Mouse (Mus musculus) neural tube, embryonic 11.5 days (tissue): ENCODE data around the gene Pemt. TPM values are rescaled to one million over a fixed set of nuclear protein-coding genes. Genes with fewer than 3 reads are reported as not detected.

Experiments
- ATAC-seq: fragments of 200-750 bp; cut with Nextera tagmentation; 2 replicates; pipeline ENCODE4 v1.8.0; 2017; ENCODE audit warnings: moderate number of reproducible peaks, mild to moderate bottlenecking, moderate TSS enrichment, moderate library complexity; ENCODE audit not compliant: insufficient read depth, low FRiP score, low TSS enrichment
- DNase-seq: peaks from one replicate; pipeline ENCODE4 v3.0.0-alpha.2; 2015; ENCODE audit warnings: low spot score
- H3K27ac ChIP-seq: fragments of 300-500 bp; sonication (generic); 2 replicates; pipeline ENCODE4 v1.5.1; 2014; ENCODE audit warnings: low read depth, mild to moderate bottlenecking, low read length
- H3K27me3 ChIP-seq: fragments of 300-500 bp; sonication (generic); 2 replicates; pipeline ENCODE4 v1.6.1; 2014; ENCODE audit warnings: mild to moderate bottlenecking, low read length, mixed read lengths; ENCODE audit not compliant: control insufficient read depth, insufficient read depth
- H3K36me3 ChIP-seq: fragments of 300-500 bp; sonication (generic); 2 replicates; pipeline ENCODE4 v1.6.1; 2014; ENCODE audit warnings: mild to moderate bottlenecking, low read length, moderate library complexity, mixed read lengths; ENCODE audit not compliant: control insufficient read depth, insufficient read depth
- H3K4me1 ChIP-seq: fragments of 300-500 bp; sonication (generic); 2 replicates; pipeline ENCODE4 v1.6.1; 2014; ENCODE audit warnings: low read length, mixed read lengths; ENCODE audit not compliant: control insufficient read depth, insufficient read depth
- H3K4me2 ChIP-seq: fragments of 300-500 bp; sonication (generic); 2 replicates; pipeline ENCODE4 v1.6.1; 2014; ENCODE audit warnings: low read depth, mild to moderate bottlenecking, moderate library complexity
- H3K4me3 ChIP-seq: fragments of 300-500 bp; sonication (generic); 2 replicates; pipeline ENCODE4 v1.5.1; 2014; ENCODE audit warnings: low read depth, low read length
- H3K9ac ChIP-seq: fragments of 300-500 bp; sonication (generic); 2 replicates; pipeline ENCODE4 v1.6.1; 2014; ENCODE audit warnings: mild to moderate bottlenecking, low read length
- H3K9me3 ChIP-seq: fragments of 300-500 bp; sonication (generic); 2 replicates; pipeline ENCODE4 v1.6.1; 2016; ENCODE audit warnings: low read length; ENCODE audit not compliant: control insufficient read depth
- WGBS: fragments of 180-500 bp; shearing (Covaris S2); extraction: QIAGEN DNeasy Blood & Tissue Kit; methylation state at CpG from one replicate; pipeline ENCODE4 v1.1.7; 2014; 5-methylcytosine and 5-hydroxymethylcytosine counted together
- polyA plus RNA-seq: library from polyadenylated mRNA; unstranded; fragments of >200 nt; fragmentation: Nextera tagmentation; extraction: Ambion mirVana; gene quantifications from 2 replicates; pipeline ENCODE4 v1.2.1, GENCODE M21; 2014

The Pemt gene
- 6.9 and 7.3 TPM in 2 replicates for polyA plus RNA-seq

DNA sequence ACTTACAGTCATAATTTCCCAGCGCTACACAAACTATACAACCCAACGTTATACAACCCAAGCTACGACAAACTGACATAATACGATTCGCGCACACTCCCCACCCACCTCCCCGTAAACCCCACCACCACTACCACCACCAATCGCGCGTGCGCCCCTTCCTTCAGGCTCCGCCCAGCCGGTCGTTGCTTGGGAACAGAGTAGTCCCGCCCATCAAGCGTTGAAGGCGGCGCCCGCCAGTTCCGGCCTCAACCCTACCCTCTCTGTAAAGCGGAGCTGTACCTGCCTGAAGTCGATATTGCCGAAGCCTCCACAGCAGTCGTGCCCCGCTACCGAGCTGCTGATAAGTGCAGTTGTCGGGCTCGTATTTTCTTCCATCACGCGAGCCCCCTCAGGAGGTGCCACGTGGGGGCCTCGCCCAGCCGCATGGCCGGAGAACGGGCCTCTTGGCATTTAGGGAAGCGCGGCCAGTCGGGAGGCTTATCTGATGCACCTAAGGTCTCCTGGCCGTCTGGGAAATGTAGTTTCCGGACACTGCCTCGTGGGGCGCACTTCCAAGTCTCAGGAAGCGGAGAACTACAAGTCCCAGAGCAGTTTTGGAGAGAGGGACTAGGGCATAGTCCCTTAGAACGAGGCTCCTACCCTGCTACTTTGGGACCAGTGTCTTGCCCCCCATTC is at the start of gene Pemt:
Pemt (minus strand) TSS at position 432 of the 678 bp plus-strand sequence.
- Histone ChIP-seq H3K27me3 (no peaks in the 10 kb centered on the region), H3K36me3 (no peaks in the 10 kb centered on the region), H3K9ac (peak within 1 kb of the TSS; percentile 58), H3K4me1 (no peaks in the 10 kb centered on the region), H3K27ac (no peak within 1 kb of the TSS), H3K9me3 (no peaks in the 10 kb centered on the region), H3K4me3 (peak within 1 kb of the TSS; percentile 47), H3K4me2 (peak within 1 kb of the TSS; percentile 41)
- ATAC-seq (peak; percentile 97), DNase-seq (peak; percentile 96)
- under 1% methylated on average over 44 of the region's 44 CpGs for WGBS

DNA sequence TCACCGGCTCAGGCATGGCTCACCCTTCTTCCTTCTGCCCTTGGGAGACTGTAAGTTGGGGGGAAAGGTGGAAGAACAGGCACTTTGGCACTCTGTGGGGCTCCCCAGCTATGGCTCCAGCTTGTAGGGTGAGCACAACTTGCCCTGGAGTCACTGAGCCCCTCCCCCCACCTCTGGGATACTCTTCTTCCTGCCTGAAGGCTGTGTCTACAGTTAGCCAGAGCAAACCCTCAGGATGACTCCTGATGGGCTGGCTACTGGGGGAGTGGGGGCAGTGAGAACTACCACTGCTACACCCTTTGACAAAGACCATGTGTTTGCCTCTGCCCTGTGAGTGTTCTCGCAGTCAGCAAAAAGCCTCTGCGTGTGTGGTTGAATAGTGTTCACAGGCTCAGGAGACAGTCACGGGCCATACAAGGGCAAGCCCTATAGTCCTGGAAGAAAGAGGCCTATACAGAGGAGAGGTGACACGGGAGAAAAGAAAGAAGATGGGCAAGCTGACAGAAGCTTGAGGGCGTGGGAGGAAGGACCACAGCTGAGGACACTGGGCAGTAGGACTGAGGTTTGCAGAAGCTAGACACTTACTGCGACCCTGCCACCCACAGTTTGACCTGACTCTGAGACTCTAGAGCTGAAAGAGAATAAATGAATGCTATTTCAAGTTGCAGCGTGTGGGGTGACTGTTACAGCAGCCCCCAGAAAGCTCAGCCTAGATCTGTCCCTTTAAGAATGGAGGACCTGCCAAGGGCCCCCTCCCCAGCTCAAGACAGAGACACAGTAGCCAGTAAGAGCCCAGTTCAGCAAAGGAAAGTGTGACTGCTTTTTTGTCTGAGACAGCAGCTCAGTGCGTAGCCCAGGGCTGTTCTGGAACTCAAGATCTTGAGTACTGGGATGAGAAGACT is 48.9 kb upstream of the Pemt start:
- no peak for DNase-seq
- Histone ChIP-seq H3K4me3 (no peak overlapping the region), H3K4me1 (peaks cover 9% of the 10 kb centered on the region), H3K27ac (peak overlapping the region; percentile 64), H3K27me3 (no peaks in the 10 kb centered on the region), H3K36me3 (no peaks in the 10 kb centered on the region), H3K4me2 (no peak overlapping the region), H3K9ac (peak overlapping the region; percentile 22; the same call in 1 of the 2 replicates), H3K9me3 (no peaks in the 10 kb centered on the region)
- WGBS = 51% methylated on average over 9 of the region's 9 CpGs
- ATAC-seq = no peak

DNA sequence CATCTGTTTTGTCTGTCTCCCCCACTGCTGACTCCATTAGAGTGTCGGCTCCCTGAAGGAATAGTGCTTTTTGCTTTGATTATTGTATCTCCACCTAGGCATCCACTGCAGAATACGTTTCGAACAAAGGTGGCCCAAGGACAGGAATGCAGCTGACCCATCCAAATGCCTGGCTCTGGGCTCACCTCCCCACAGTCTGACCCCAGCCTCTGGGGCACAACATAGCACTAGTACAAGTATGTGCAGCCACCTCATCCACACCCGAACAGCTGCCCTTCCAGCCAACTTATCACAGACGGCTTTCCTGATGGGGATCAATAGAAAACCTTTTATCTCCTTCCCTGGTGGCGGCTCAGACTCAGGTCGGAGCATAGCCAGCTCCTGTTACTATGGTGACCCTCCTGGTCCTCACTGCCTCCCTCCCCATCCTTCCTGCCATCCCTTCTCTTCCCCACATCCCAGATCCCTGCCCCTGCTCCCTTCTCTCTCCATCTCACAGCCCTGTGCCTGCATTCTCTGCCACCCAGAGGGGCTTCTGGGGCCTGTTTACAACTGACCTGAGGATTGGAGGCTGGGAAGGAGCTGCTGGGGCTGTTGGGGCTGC is 47.8 kb upstream of the Pemt start:
- Histone ChIP-seq H3K9ac (no peak overlapping the region), H3K36me3 (no peaks in the 10 kb centered on the region), H3K4me3 (no peak overlapping the region), H3K9me3 (no peaks in the 10 kb centered on the region), H3K27me3 (no peaks in the 10 kb centered on the region), H3K27ac (peak overlapping the region; percentile 67), H3K4me2 (no peak overlapping the region), H3K4me1 (peaks cover 9% of the 10 kb centered on the region)
- 46% methylated on average over 7 of the region's 7 CpGs for WGBS
- ATAC-seq (no peak), DNase-seq (peak; percentile 41)

DNA sequence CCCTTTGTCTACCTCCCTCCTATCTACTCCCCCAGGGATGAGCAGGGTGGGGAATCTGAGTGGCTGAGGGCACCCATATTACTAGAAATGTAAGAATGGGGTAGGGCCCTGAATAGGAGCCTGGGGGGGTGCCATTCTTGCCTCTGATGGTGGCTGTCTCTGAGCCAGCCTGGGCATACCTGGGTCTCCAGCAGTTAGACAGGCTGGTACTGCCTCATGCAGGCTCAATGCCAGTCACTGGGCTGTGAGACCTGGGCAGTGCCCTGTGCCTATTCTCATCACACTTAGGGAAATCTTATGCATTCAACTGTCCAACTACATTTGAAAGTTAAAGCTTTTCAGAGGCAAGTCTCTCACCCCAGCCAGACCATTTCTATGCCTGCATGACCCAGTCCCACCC is 46.9 kb upstream of the Pemt start:
- no peaks in the 10 kb centered on the region for H3K9me3 ChIP-seq
- H3K27me3 ChIP-seq = no peaks in the 10 kb centered on the region
- H3K4me1 ChIP-seq = peaks cover 9% of the 10 kb centered on the region
- DNase-seq (no peak), ATAC-seq (no peak)
- no peaks in the 10 kb centered on the region for H3K36me3 ChIP-seq
- H3K27ac ChIP-seq = peak overlapping the region; percentile 67; the same call in 1 of the 2 replicates
- H3K4me2 ChIP-seq = no peak overlapping the region
- no peak overlapping the region for H3K4me3 ChIP-seq
- no peak overlapping the region for H3K9ac ChIP-seq

DNA sequence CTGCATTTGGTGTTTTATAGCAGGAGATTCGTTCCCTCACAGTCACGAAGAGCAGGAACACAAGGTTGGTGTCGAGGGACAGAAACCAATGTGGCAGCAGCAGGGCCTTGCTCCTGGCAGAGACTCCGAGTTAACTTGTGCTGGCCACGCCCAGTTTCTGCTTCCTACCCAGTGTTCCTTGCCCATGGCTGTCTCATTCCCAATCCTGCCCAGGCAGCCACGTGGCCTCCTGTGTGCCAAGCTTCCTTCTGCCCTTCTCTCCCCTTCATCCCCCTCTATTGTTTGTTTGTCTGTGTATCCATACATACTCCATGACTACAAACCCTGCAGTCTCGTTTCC is 45.1 kb upstream of the Pemt start:
- Histone ChIP-seq H3K27me3 (no peaks in the 10 kb centered on the region), H3K4me1 (peaks cover 9% of the 10 kb centered on the region), H3K27ac (no peak overlapping the region), H3K36me3 (no peaks in the 10 kb centered on the region), H3K9ac (no peak overlapping the region), H3K9me3 (no peaks in the 10 kb centered on the region), H3K4me2 (no peak overlapping the region), H3K4me3 (no peak overlapping the region)
- ATAC-seq (no peak), DNase-seq (no peak)
- WGBS = 69% methylated on average over 7 of the region's 7 CpGs

- no peak overlapping the region for H3K4me2 ChIP-seq
- no peak for DNase-seq
- ATAC-seq = no peak
- no peaks in the 10 kb centered on the region for H3K27me3 ChIP-seq
- no peak overlapping the region for H3K27ac ChIP-seq
- H3K36me3 ChIP-seq = no peaks in the 10 kb centered on the region
- H3K4me3 ChIP-seq = no peak overlapping the region
- H3K9me3 ChIP-seq = no peaks in the 10 kb centered on the region
- H3K9ac ChIP-seq = no peak overlapping the region
- 73% methylated on average over 5 of the region's 5 CpGs for WGBS
- peaks cover 9% of the 10 kb centered on the region for H3K4me1 ChIP-seq
Observed at GRCm38 (mm10) chr11:60090696-60091421, 44.6 kb upstream of the Pemt start.

GRCm38 (mm10) chr11:60088947-60089346 is 42.7 kb upstream of the Pemt start:
- DNase-seq (peak; percentile 53), ATAC-seq (no peak)
- H3K9ac ChIP-seq = no peak overlapping the region
- H3K4me2 ChIP-seq = no peak overlapping the region
- H3K27ac ChIP-seq = no peak overlapping the region
- H3K27me3 ChIP-seq = no peaks in the 10 kb centered on the region
- WGBS = 49% methylated on average over 4 of the region's 4 CpGs
- H3K4me3 ChIP-seq = no peak overlapping the region
- H3K9me3 ChIP-seq = no peaks in the 10 kb centered on the region
- no peaks in the 10 kb centered on the region for H3K4me1 ChIP-seq
- no peaks in the 10 kb centered on the region for H3K36me3 ChIP-seq

DNA sequence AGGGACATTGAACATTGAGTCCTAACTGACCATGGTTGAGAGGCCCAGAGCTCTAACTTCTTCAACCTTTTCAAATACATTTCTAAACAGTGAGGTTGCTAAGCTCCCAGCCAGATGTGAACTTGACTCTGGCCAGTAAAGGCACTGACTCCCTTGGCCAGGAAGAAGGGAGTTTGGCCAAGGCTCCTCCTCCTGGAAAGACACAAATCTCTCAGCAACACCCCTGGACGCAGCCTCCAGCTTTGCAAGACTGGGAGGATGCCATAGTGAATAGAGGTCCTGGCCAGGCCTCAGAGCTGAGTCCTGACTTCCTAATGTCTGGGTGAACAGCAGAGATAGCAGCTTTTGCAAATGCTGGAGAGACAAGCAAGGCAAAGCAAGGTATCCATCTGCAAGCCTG is 40.4 kb upstream of the Pemt start:
- Histone ChIP-seq H3K36me3 (no peaks in the 10 kb centered on the region), H3K4me1 (no peaks in the 10 kb centered on the region), H3K4me2 (no peak overlapping the region), H3K27me3 (no peaks in the 10 kb centered on the region), H3K27ac (no peak overlapping the region), H3K9ac (no peak overlapping the region), H3K9me3 (no peaks in the 10 kb centered on the region), H3K4me3 (no peak overlapping the region)
- DNase-seq (no peak), ATAC-seq (no peak)
- WGBS = 63% methylated on average over 1 of the region's 1 CpGs
